Comparison of ENCODE assay signal across 16 mouse cellular contexts in the genomic region with DNA sequence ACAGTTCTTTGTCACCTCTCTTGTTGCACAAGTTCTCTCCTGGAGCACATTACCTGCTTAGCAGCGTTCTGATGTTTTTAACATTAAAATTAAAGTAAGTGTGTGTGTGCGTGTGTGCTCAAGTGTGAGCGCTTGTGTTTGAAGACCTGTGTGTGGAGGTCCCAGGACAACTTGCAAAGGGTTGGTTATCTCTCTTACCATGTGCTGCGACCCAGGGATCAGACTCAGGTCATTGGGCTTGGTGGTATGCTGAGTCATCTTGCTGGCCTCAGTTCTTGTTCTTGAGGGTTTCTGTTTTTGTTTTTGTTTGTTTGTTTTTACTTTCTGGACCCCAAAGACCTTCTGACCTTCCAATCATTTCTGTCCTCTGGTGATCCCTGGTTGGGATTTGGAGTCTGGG. TPM values are rescaled to one million over a fixed set of nuclear protein-coding genes. Genes with fewer than 3 reads are reported as not detected.
DNase-seq lines count a peak whose midpoint lies in the region; ATAC-seq and TF ChIP-seq lines count a peak whose summit lies in the region.
"Had no signal": no experiment of that assay in that cellular context is flagged by ENCODE, and none has a peak within 500 bp of the region (broad histone marks: within the 10 kb centered on the region; RNA-seq: fewer than 3 reads in every experiment).

No protein-coding gene starts in this region.

- peaks cover 16% of the 10 kb centered on the region; the same call in 1 of the 2 replicates for H3K4me1 ChIP-seq in heart, embryonic 11.5 days (ENCODE audit: control insufficient read depth, insufficient read depth, low read length)
- H3K4me1 ChIP-seq in G1E (ENCODE audit: insufficient read depth, low read depth, low read length) = peaks cover 91% of the 10 kb centered on the region
- peaks cover 43% of the 10 kb centered on the region for H3K4me1 ChIP-seq in kidney, embryonic 16.5 days (ENCODE audit: insufficient read depth, low read length)

- H3K9ac ChIP-seq in heart, embryonic 11.5 days (ENCODE audit: low read depth, low read length) = no peak overlapping the region; the same call in 1 of the 2 replicates
- no peak overlapping the region for H3K9ac ChIP-seq in kidney, embryonic 16.5 days (replicated peaks; ENCODE audit: low read length)
- H3K9ac ChIP-seq: midbrain, embryonic 13.5 days had no signal

- DNase-seq in heart, postnatal 36 days = no peak
- peak; percentile 58 for DNase-seq in G1E (ENCODE audit: low spot score)
- DNase-seq in adrenal gland, postnatal 4 days (ENCODE audit: low spot score in 2 of 2) = no peak
- no peak for DNase-seq in kidney, postnatal 14 days
- DNase-seq: adrenal gland, postnatal 36 days; cerebellum, adult 8-10 months; embryo, embryonic 11 days; kidney, postnatal 4 days; lung, postnatal 14 days; right cerebral cortex, postnatal 4 days; thymus, postnatal 4 days had no signal

- no peaks in the 10 kb centered on the region for H3K27me3 ChIP-seq in heart, embryonic 11.5 days (ENCODE audit: control insufficient read depth, insufficient read depth, low read length)
- H3K27me3 ChIP-seq in G1E (ENCODE audit: insufficient read depth, low read length) = no peaks in the 10 kb centered on the region
- no peaks in the 10 kb centered on the region for H3K27me3 ChIP-seq in kidney, embryonic 16.5 days (ENCODE audit: insufficient read depth, low read length)
- H3K27me3 ChIP-seq: midbrain, embryonic 13.5 days had no signal

- H3K9me3 ChIP-seq in heart, embryonic 11.5 days (replicated peaks; ENCODE audit: control insufficient read depth, low read length) = no peaks in the 10 kb centered on the region
- no peaks in the 10 kb centered on the region for H3K9me3 ChIP-seq in G1E (replicated peaks)
- H3K9me3 ChIP-seq in kidney, embryonic 16.5 days (ENCODE audit: low read length) = no peaks in the 10 kb centered on the region
- H3K9me3 ChIP-seq: midbrain, embryonic 13.5 days had no signal

- no peak for TF ChIP-seq CTCF in G1E (IDR thresholded peaks at IDR 0.05; ENCODE audit: low read depth, low read length)

- peak; percentile 77 for ATAC-seq in heart, embryonic 11.5 days (replicated peaks; ENCODE audit: insufficient number of reproducible peaks, low FRiP score, low TSS enrichment)
- ATAC-seq in G1E (ENCODE audit: extremely low read depth, insufficient number of reproducible peaks, low FRiP score, poor library complexity, severe bottlenecking) = peak; percentile 78
- ATAC-seq in erythroid progenitor cell, adult 5-6 weeks (replicated peaks; ENCODE audit: low FRiP score, poor library complexity, severe bottlenecking) = peak; percentile 55
- peak; percentile 40 for ATAC-seq in megakaryocyte progenitor cell, adult 5-6 weeks (replicated peaks; ENCODE audit: poor library complexity)
- no peak for ATAC-seq in kidney, embryonic 16.5 days (ENCODE audit: low FRiP score, low TSS enrichment)
- ATAC-seq: midbrain, embryonic 13.5 days had no signal

- intact Hi-C loops in heart, postnatal 36 days (cut with DNase I) = no loop called here

- no peaks in the 10 kb centered on the region for H3K36me3 ChIP-seq in heart, embryonic 11.5 days (ENCODE audit: control insufficient read depth, insufficient read depth, low read length)
- peaks cover 53% of the 10 kb centered on the region for H3K36me3 ChIP-seq in G1E (replicated peaks)
- no peaks in the 10 kb centered on the region for H3K36me3 ChIP-seq in kidney, embryonic 16.5 days (ENCODE audit: insufficient read depth, low read length)

- H3K4me2 ChIP-seq in heart, embryonic 11.5 days = no peak overlapping the region
- no peak overlapping the region for H3K4me2 ChIP-seq in kidney, embryonic 16.5 days (replicated peaks; ENCODE audit: low read depth, low read length)
- H3K4me2 ChIP-seq: midbrain, embryonic 13.5 days had no signal

- no peak overlapping the region for H3K4me3 ChIP-seq in heart, embryonic 11.5 days (ENCODE audit: low read depth, low read length)
- H3K4me3 ChIP-seq in G1E (ENCODE audit: low read depth, low read length) = peak overlapping the region; percentile 49; the same call in 1 of the 2 replicates
- H3K4me3 ChIP-seq in kidney, embryonic 16.5 days (ENCODE audit: low read length) = no peak overlapping the region
- H3K4me3 ChIP-seq: midbrain, embryonic 13.5 days had no signal

- 72% methylated on average over 4 of the region's 4 CpGs for WGBS in heart, embryonic 11.5 days (ENCODE audit: insufficient replicate concordance)
- WGBS in kidney, embryonic 16.5 days = 87% methylated on average over 4 of the region's 4 CpGs

- H3K27ac ChIP-seq in heart, embryonic 11.5 days (ENCODE audit: low read depth, low read length) = peak overlapping the region; percentile 75
- no peak overlapping the region for H3K27ac ChIP-seq in kidney, embryonic 16.5 days (ENCODE audit: low read length)

RNA-seq across cellular contexts. Expression of a gene that starts 28.8 kb away (rescaled TPM):
- polyA plus RNA-seq in heart, embryonic 11.5 days (2014; fragmentation: Nextera tagmentation; extraction: Ambion mirVana) = 0.19 TPM in 1 of 2 replicates, not detected in the other
- total RNA-seq in heart, postnatal 36 days (2021) = not detected
- total RNA-seq in G1E (2014; fragmentation: Nextera tagmentation) (0.63 TPM in 1 of 2 replicates, not detected in the other), G1E (2017) (0.05 and 0.06 TPM in 2 replicates)
- 0.03 and 0.04 TPM in 2 replicates for polyA plus RNA-seq in G1E (2012)
- total RNA-seq in erythroid progenitor cell, adult 5-6 weeks (2015; ENCODE audit: low replicate concordance) = not detected in 2 replicates
- 1.4 TPM in 1 of 2 replicates, not detected in the other for total RNA-seq in erythroid progenitor cell, adult 5-6 weeks (2017; ENCODE audit: low replicate concordance)
- not detected in 2 replicates for total RNA-seq in megakaryocyte progenitor cell, adult 5-6 weeks (2015)
- total RNA-seq in megakaryocyte progenitor cell, adult 5-6 weeks (2017) = 0.14 TPM in 1 of 2 replicates, not detected in the other
- 1 to 10 TPM in 1 of 2 experiments, under 1 TPM in 1; 0.70 to 1.0 TPM for total RNA-seq in adrenal gland, postnatal 4 days (2021)
- 0.77 and 0.90 TPM in 2 replicates for polyA plus RNA-seq in kidney, embryonic 16.5 days (2015; fragmentation: Nextera tagmentation; extraction: Ambion mirVana)
